Comparison of ENCODE assay signal across 23 mouse cellular contexts in the genomic region with DNA sequence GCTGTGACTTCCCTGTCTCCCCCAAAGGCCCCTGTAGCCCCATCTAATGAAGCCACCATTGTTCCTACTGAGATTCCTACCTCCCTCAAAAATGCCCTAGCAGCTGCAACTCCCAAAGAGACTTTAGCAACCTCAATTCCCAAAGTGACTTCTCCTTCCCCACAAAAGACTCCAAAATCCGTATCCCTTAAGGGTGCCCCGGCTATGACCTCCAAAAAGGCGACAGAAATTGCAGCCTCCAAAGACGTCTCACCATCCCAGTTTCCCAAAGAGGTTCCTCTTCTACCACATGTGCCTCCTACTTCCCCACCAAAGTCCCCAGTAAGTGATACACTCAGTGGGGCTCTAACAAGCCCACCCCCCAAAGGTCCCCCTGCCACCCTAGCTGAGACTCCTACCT. TPM values are rescaled to one million over a fixed set of nuclear protein-coding genes. Genes with fewer than 3 reads are reported as not detected.
DNase-seq lines count a peak whose midpoint lies in the region; ATAC-seq and TF ChIP-seq lines count a peak whose summit lies in the region.
"Had no signal": no experiment of that assay in that cellular context is flagged by ENCODE, and none has a peak within 500 bp of the region (broad histone marks: within the 10 kb centered on the region; RNA-seq: fewer than 3 reads in every experiment).

No protein-coding gene starts in this region.

- WGBS in heart, embryonic 13.5 days: 67% methylated on average over 4 of the region's 4 CpGs
- WGBS in kidney, embryonic 15.5 days: 71% methylated on average over 4 of the region's 4 CpGs
- WGBS in embryonic facial prominence, embryonic 14.5 days: 75% methylated on average over 4 of the region's 4 CpGs

- no peak overlapping the region for H3K4me3 ChIP-seq in gastrocnemius, adult 2 months
- no peak overlapping the region for H3K4me3 ChIP-seq in heart, embryonic 13.5 days
- H3K4me3 ChIP-seq in kidney, embryonic 15.5 days (replicated peaks): no peak overlapping the region
- no peak overlapping the region for H3K4me3 ChIP-seq in embryonic facial prominence, embryonic 14.5 days (ENCODE audit: low read depth, low read length)
- H3K4me3 ChIP-seq: forebrain, embryonic 12.5 days; hindbrain, embryonic 10.5 days; hindbrain, embryonic 15.5 days had no signal

- ATAC-seq in heart, embryonic 13.5 days (ENCODE audit: extremely low read depth, insufficient number of reproducible peaks, low FRiP score, low TSS enrichment): no peak
- ATAC-seq in kidney, embryonic 15.5 days (replicated peaks; ENCODE audit: low FRiP score): no peak
- ATAC-seq in embryonic facial prominence, embryonic 14.5 days (ENCODE audit: low read depth): no peak
- ATAC-seq: forebrain, embryonic 16.5 days; inflammation-experienced regulatory T-cells, adult 6 months; intestine, postnatal 0 days had no signal

- no peaks in the 10 kb centered on the region for H3K27me3 ChIP-seq in heart, embryonic 13.5 days (replicated peaks)
- no peaks in the 10 kb centered on the region for H3K27me3 ChIP-seq in kidney, embryonic 15.5 days
- no peaks in the 10 kb centered on the region for H3K27me3 ChIP-seq in embryonic facial prominence, embryonic 14.5 days (replicated peaks; ENCODE audit: control insufficient read depth, insufficient read depth, low read length)
- H3K27me3 ChIP-seq: forebrain, embryonic 12.5 days; hindbrain, embryonic 15.5 days had no signal

- intact Hi-C loops in gastrocnemius, adult 2 months (cut with DNase I): loop anchor here (2.0 kb wide), 1 partner anchor 15 kb away; no protein-coding TSS in a partner anchor
- intact Hi-C loops in heart, postnatal 25 days (cut with DNase I): no loop called here

- H3K4me2 ChIP-seq in heart, embryonic 13.5 days: no peak overlapping the region
- no peak overlapping the region for H3K4me2 ChIP-seq in kidney, embryonic 15.5 days
- H3K4me2 ChIP-seq in embryonic facial prominence, embryonic 14.5 days (ENCODE audit: low read depth, low read length): no peak overlapping the region
- H3K4me2 ChIP-seq: forebrain, embryonic 12.5 days; hindbrain, embryonic 15.5 days had no signal

- peak overlapping the region; percentile 99; the same call in 1 of the 2 replicates for H3K27ac ChIP-seq in gastrocnemius, adult 2 months
- no peak overlapping the region for H3K27ac ChIP-seq in heart, embryonic 13.5 days (replicated peaks)
- no peak overlapping the region for H3K27ac ChIP-seq in kidney, embryonic 15.5 days
- H3K27ac ChIP-seq in embryonic facial prominence, embryonic 14.5 days (replicated peaks; ENCODE audit: low read depth, low read length): no peak overlapping the region
- H3K27ac ChIP-seq: forebrain, embryonic 12.5 days; hindbrain, embryonic 10.5 days; hindbrain, embryonic 15.5 days had no signal

- H3K9ac ChIP-seq in heart, embryonic 13.5 days: peak overlapping the region; percentile 68
- 0 out of 2 replicates have a peak overlapping the region, but pooled peaks have one; percentile 4 for H3K9ac ChIP-seq in kidney, embryonic 15.5 days
- H3K9ac ChIP-seq in embryonic facial prominence, embryonic 14.5 days (ENCODE audit: low read depth, low read length): 0 out of 2 replicates have a peak overlapping the region, but pooled peaks have one; percentile 11
- H3K9ac ChIP-seq: forebrain, embryonic 12.5 days; hindbrain, embryonic 15.5 days had no signal

- no peak for TF ChIP-seq CTCF in gastrocnemius, adult 2 months (IDR thresholded peaks at IDR 0.05)

- peaks cover 88% of the 10 kb centered on the region for H3K4me1 ChIP-seq in heart, embryonic 13.5 days
- H3K4me1 ChIP-seq in kidney, embryonic 15.5 days: peaks cover 73% of the 10 kb centered on the region
- H3K4me1 ChIP-seq in embryonic facial prominence, embryonic 14.5 days (ENCODE audit: control insufficient read depth, insufficient read depth, low read length): peaks cover 28% of the 10 kb centered on the region

- DNase-seq in gastrocnemius, adult 2 months: no peak
- no peak for DNase-seq in gastrocnemius, adult 18-20 months (ENCODE audit: low spot score)
- no peak for DNase-seq in heart, postnatal 25 days (ENCODE audit: low spot score)
- no peak for DNase-seq in kidney, adult 11 months
- no peak for DNase-seq in embryonic facial prominence, embryonic 14.5 days (ENCODE audit: low spot score)
- DNase-seq: adrenal gland, adult 2 months; adrenal gland, postnatal 25 days; cerebellum, adult 2 months; cerebellum, postnatal 10 days; gastrocnemius, postnatal 25 days; kidney, adult 9 months had no signal

- no peaks in the 10 kb centered on the region for H3K9me3 ChIP-seq in heart, embryonic 13.5 days
- H3K9me3 ChIP-seq in kidney, embryonic 15.5 days (replicated peaks): no peaks in the 10 kb centered on the region
- H3K9me3 ChIP-seq in embryonic facial prominence, embryonic 14.5 days (ENCODE audit: control insufficient read depth, low read length): no peaks in the 10 kb centered on the region
- H3K9me3 ChIP-seq: forebrain, embryonic 12.5 days; hindbrain, embryonic 10.5 days; hindbrain, embryonic 15.5 days had no signal

- peaks cover 89% of the 10 kb centered on the region for H3K36me3 ChIP-seq in heart, embryonic 13.5 days
- H3K36me3 ChIP-seq in kidney, embryonic 15.5 days: peaks cover 88% of the 10 kb centered on the region
- peaks cover 85% of the 10 kb centered on the region for H3K36me3 ChIP-seq in embryonic facial prominence, embryonic 14.5 days (ENCODE audit: control insufficient read depth, insufficient read depth, low read length)

RNA-seq across cellular contexts. Expression of gene Naca, which starts 6.3 kb away (rescaled TPM):
- 100 to 1,000 TPM; 385 to 418 TPM for total RNA-seq in gastrocnemius, adult 2 months (2021)
- 100 to 1,000 TPM; 382 to 392 TPM for total RNA-seq in gastrocnemius, adult 18-20 months (2021)
- 540 TPM in 2 replicates for polyA plus RNA-seq in heart, embryonic 13.5 days (2015; fragmentation: Nextera tagmentation; extraction: Ambion mirVana)
- total RNA-seq in heart, postnatal 25 days (2021): 100 to 1,000 TPM; 502 to 533 TPM
- 838 and 886 TPM in 2 replicates for polyA plus RNA-seq in kidney, embryonic 15.5 days (2015; fragmentation: Nextera tagmentation; extraction: Ambion mirVana)
- polyA plus RNA-seq in embryonic facial prominence, embryonic 14.5 days (2014; fragmentation: Nextera tagmentation; extraction: Ambion mirVana): 847 and 859 TPM in 2 replicates

RNA-seq across cellular contexts. Expression of gene Ptges3, which starts 17.1 kb away (rescaled TPM):
- 10 to 100 TPM; 75.4 to 81.3 TPM for total RNA-seq in gastrocnemius, adult 2 months (2021)
- total RNA-seq in gastrocnemius, adult 18-20 months (2021): 10 to 100 TPM; 72.1 to 87.9 TPM
- 301 and 338 TPM in 2 replicates for polyA plus RNA-seq in heart, embryonic 13.5 days (2015; fragmentation: Nextera tagmentation; extraction: Ambion mirVana)
- total RNA-seq in heart, postnatal 25 days (2021): 10 to 100 TPM; 77.8 to 89.3 TPM
- 493 and 571 TPM in 2 replicates for polyA plus RNA-seq in kidney, embryonic 15.5 days (2015; fragmentation: Nextera tagmentation; extraction: Ambion mirVana)
- polyA plus RNA-seq in embryonic facial prominence, embryonic 14.5 days (2014; fragmentation: Nextera tagmentation; extraction: Ambion mirVana): 450 and 475 TPM in 2 replicates

RNA-seq across cellular contexts. Expression of gene Prim1, which starts 26.7 kb away (rescaled TPM):
- total RNA-seq in gastrocnemius, adult 2 months (2021): under 1 TPM; 0.61 to 0.95 TPM
- total RNA-seq in gastrocnemius, adult 18-20 months (2021): 1 to 10 TPM in 1 of 2 experiments, under 1 TPM in 1; 0.64 to 1.0 TPM
- polyA plus RNA-seq in heart, embryonic 13.5 days (2015; fragmentation: Nextera tagmentation; extraction: Ambion mirVana): 50.5 and 53.2 TPM in 2 replicates
- 1 to 10 TPM; 2.1 to 2.2 TPM for total RNA-seq in heart, postnatal 25 days (2021)
- polyA plus RNA-seq in kidney, embryonic 15.5 days (2015; fragmentation: Nextera tagmentation; extraction: Ambion mirVana): 84.9 and 92.8 TPM in 2 replicates
- polyA plus RNA-seq in embryonic facial prominence, embryonic 14.5 days (2014; fragmentation: Nextera tagmentation; extraction: Ambion mirVana): 61.6 and 69.4 TPM in 2 replicates

RNA-seq across cellular contexts. Expression of gene Hsd17b6, which starts 34.2 kb away (rescaled TPM):
- not detected for total RNA-seq in gastrocnemius, adult 2 months (2021)
- not detected for total RNA-seq in gastrocnemius, adult 18-20 months (2021)
- polyA plus RNA-seq in heart, embryonic 13.5 days (2015; fragmentation: Nextera tagmentation; extraction: Ambion mirVana): not detected in 2 replicates
- not detected for total RNA-seq in heart, postnatal 25 days (2021)
- not detected in 2 replicates for polyA plus RNA-seq in kidney, embryonic 15.5 days (2015; fragmentation: Nextera tagmentation; extraction: Ambion mirVana)
- polyA plus RNA-seq in embryonic facial prominence, embryonic 14.5 days (2014; fragmentation: Nextera tagmentation; extraction: Ambion mirVana): 0.75 TPM in 1 of 2 replicates, not detected in the other
- total RNA-seq: adrenal gland, postnatal 25 days; gastrocnemius, postnatal 25 days; granulocyte monocyte progenitor cell, adult 5-6 weeks had no signal
- polyA plus RNA-seq: adrenal gland, adult 2 months; C2C12; cerebellum, adult 2 months; embryonic facial prominence, embryonic 11.5 days; forebrain, embryonic 12.5 days; forebrain, embryonic 16.5 days; heart, postnatal 0 days; hindbrain, embryonic 10.5 days; hindbrain, embryonic 15.5 days; inflammation-experienced regulatory T-cells, adult 6 months had no signal

RNA-seq across cellular contexts. Expression of gene Atp5b, which starts 41.4 kb away (rescaled TPM):
- 1,000 to 10,000 TPM; 3,225 to 4,497 TPM for total RNA-seq in gastrocnemius, adult 2 months (2021)
- 1,000 to 10,000 TPM; 3,383 to 3,450 TPM for total RNA-seq in gastrocnemius, adult 18-20 months (2021)
- 4,907 and 5,417 TPM in 2 replicates for polyA plus RNA-seq in heart, embryonic 13.5 days (2015; fragmentation: Nextera tagmentation; extraction: Ambion mirVana)
- total RNA-seq in heart, postnatal 25 days (2021): 1,000 to 10,000 TPM; 9,293 to 9,309 TPM
- 2,850 and 2,855 TPM in 2 replicates for polyA plus RNA-seq in kidney, embryonic 15.5 days (2015; fragmentation: Nextera tagmentation; extraction: Ambion mirVana)
- 2,069 and 2,210 TPM in 2 replicates for polyA plus RNA-seq in embryonic facial prominence, embryonic 14.5 days (2014; fragmentation: Nextera tagmentation; extraction: Ambion mirVana)

Comparison
In these comparisons a context has a peak if more than half of its experiments do, and no peak if none do; other contexts are left out.
1. H3K9ac ChIP-seq: peak in every context shown above with its lines; median percentile 68 in heart, embryonic 13.5 days; 11 in embryonic facial prominence, embryonic 14.5 days; 4 in kidney, embryonic 15.5 days.